Mouse (Mus musculus): ENCODE data around the gene Acod1. TPM values are rescaled to one million over a fixed set of nuclear protein-coding genes. Genes with fewer than 3 reads are reported as not detected.

Acod1 gene
- 0.13 TPM in 1 of 2 replicates, not detected in the other for polyA plus RNA-seq (2015; fragmentation: Nextera tagmentation; extraction: Ambion mirVana)

DNA sequence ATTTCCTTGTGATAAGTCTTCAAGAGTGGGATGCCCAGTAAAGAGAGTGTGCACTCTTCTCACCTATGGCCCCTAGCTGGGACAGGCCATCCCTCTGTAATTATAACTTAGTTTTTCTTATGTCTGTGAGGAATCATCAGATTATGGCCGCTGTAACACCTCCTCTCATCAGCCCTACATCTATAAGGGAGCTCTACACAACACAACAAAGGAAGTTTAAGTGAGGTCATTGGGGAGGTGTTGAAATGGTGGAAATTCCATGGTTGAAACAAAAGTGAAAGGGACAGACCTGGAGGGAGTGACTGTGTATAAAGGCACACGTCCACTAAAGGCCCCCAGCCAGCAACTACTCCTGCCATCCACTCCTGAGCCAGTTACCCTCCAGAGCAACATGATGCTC, at the start of gene Acod1:
Gene Acod1, plus strand, starts transcription at position 301 of the 400 bp plus-strand sequence.
- Histone ChIP-seq H3K4me3 (no peak within 1 kb of the TSS), H3K4me2 (no peak within 1 kb of the TSS), H3K4me1 (0 out of 2 replicates have a peak, but pooled peaks cover 3% of the 10 kb centered on the region), H3K27me3 (replicated peaks) (no peaks in the 10 kb centered on the region), H3K9me3 (no peaks in the 10 kb centered on the region), H3K27ac (replicated peaks) (no peak within 1 kb of the TSS), H3K36me3 (no peaks in the 10 kb centered on the region), H3K9ac (no peak within 1 kb of the TSS)
- no peak for ATAC-seq (ENCODE audit: extremely low read depth, insufficient number of reproducible peaks, low FRiP score, low TSS enrichment)
- WGBS: 63% methylated on average over 2 of the region's 2 CpGs

DNA sequence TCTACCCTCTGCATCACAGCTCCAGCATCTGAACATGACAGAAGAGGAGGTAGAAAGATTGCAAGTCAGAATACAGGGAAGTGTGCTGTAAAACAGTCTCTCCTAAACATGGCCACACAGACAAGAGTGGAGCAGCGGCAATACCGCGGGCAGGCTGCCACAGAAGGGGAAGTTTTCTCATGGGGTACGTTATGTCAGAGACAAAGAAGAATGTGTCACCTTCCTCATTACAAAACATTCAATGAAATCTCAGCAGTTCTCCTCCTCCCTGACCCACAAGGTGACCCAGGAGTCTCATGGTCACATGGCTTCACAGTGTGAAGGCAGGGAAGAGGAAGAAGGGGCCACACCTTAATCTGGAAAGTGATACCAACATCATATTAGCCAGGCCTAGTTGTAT, 39.0 kb upstream of the Acod1 start:
- ATAC-seq (ENCODE audit: extremely low read depth, insufficient number of reproducible peaks, low FRiP score, low TSS enrichment): no peak
- Histone ChIP-seq H3K4me2 (no peak overlapping the region), H3K36me3 (no peaks in the 10 kb centered on the region), H3K27me3 (replicated peaks) (no peaks in the 10 kb centered on the region), H3K9ac (no peak overlapping the region), H3K4me3 (no peak overlapping the region), H3K4me1 (no peaks in the 10 kb centered on the region), H3K27ac (replicated peaks) (no peak overlapping the region), H3K9me3 (no peaks in the 10 kb centered on the region)
- 79% methylated on average over 4 of the region's 4 CpGs for WGBS

DNA sequence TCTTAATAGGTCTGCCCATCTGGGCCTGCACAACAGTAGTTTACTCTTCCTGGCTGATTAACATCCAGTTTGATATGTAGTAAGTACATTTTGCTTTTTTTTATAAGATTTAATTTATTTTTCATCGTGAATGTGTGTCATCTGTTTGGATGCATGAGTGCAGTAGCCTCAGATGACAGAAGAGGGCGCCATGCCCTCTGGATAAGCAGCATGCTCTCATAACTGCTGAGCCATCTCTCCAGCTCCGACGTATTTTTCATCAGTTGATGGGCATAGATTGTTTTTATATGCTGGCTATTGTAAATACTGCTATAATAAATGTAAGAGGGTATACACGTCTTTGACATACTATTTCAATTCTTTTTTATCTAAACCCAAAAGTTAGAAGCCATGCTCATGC, 35.0 kb upstream of the Acod1 start:
- Histone ChIP-seq H3K4me2 (no peak overlapping the region), H3K36me3 (no peaks in the 10 kb centered on the region), H3K27me3 (replicated peaks) (no peaks in the 10 kb centered on the region), H3K9me3 (no peaks in the 10 kb centered on the region), H3K4me1 (no peaks in the 10 kb centered on the region), H3K27ac (replicated peaks) (no peak overlapping the region), H3K4me3 (no peak overlapping the region), H3K9ac (no peak overlapping the region)
- WGBS: 33% methylated on average over 5 of the region's 5 CpGs
- ATAC-seq (ENCODE audit: extremely low read depth, insufficient number of reproducible peaks, low FRiP score, low TSS enrichment): no peak

DNA sequence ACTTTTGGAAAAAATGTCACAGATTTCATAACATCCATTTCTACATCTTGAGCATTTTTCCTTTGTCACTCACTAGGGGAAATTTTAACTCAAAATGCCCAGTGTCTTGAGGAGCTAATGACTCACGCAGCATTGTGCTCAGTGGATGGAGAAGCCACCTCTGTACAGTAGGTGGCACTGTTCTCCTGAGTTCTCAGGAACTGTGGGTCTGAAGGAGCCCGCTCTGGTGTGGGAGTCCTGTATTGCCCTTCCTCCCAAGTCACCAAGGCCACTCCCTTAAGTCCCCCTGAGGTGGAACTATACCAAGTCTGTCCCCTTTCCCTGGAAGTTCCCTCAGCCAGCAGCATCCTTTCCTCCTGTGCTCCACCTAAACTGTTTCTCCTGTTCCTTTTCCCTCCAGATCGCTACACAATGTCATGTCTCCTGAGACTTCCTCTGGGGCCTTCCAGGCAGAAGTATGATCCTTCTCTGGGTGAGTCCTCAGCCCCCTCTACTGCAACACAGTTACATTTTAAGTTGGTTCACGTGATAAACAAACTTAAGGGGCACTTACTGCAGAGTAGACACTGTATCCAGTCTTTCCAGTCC, 34.1 kb upstream of the Acod1 start:
- ATAC-seq (ENCODE audit: extremely low read depth, insufficient number of reproducible peaks, low FRiP score, low TSS enrichment): peak; percentile 46; the same call in 1 of the 2 replicates
- H3K27ac ChIP-seq (replicated peaks): no peak overlapping the region
- H3K27me3 ChIP-seq (replicated peaks): no peaks in the 10 kb centered on the region
- 26% methylated on average over 4 of the region's 4 CpGs for WGBS
- no peak overlapping the region for H3K4me2 ChIP-seq
- H3K4me3 ChIP-seq: no peak overlapping the region
- H3K9ac ChIP-seq: no peak overlapping the region
- no peaks in the 10 kb centered on the region for H3K36me3 ChIP-seq
- no peaks in the 10 kb centered on the region for H3K4me1 ChIP-seq
- H3K9me3 ChIP-seq: no peaks in the 10 kb centered on the region

DNA sequence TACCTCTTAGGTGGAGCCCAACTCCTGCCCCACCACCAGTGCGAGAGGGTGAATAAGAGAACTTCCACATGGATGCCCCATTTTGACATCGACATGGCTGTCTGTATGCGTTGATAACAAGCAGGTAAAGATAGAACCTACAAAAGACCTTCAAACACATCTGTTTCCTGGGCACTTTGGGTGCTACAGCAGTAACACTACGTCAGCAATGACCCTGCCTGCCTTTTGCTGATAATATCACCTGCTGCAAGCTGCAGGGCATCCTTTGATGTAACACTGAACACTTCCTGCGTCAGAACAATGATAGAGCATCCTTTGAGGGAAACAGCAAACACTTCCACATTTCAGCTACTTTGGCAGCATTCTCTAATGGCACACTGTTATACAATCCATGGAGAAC, 29.8 kb upstream of the Acod1 start:
- no peaks in the 10 kb centered on the region; the same call in 1 of the 2 replicates for H3K4me1 ChIP-seq
- H3K9ac ChIP-seq: no peak overlapping the region
- no peaks in the 10 kb centered on the region for H3K27me3 ChIP-seq (replicated peaks)
- no peak overlapping the region for H3K4me3 ChIP-seq
- 47% methylated on average over 5 of the region's 5 CpGs for WGBS
- H3K4me2 ChIP-seq: no peak overlapping the region
- H3K36me3 ChIP-seq: no peaks in the 10 kb centered on the region
- no peak for ATAC-seq (ENCODE audit: extremely low read depth, insufficient number of reproducible peaks, low FRiP score, low TSS enrichment)
- H3K27ac ChIP-seq (replicated peaks): no peak overlapping the region
- H3K9me3 ChIP-seq: no peaks in the 10 kb centered on the region

DNA sequence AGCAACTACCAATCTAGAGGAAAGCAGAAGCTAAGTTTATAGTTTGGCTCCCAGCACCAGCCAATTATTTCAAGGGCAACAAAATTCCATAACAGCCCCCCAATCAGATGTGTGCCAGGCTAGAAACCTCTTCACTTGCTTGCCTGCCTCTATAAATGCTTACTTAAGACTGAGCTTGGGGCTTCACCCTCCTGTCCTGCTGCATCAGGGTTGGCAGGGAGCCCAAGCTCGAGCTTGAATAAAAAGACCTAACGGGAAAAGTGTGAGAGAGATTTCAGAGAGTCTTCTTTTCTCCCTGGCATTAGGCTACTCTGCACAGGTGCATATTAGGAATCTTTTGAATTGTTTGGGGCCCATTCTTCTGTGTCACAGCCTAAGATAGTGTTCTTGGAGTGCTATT, 26.7 kb upstream of the Acod1 start:
- Histone ChIP-seq H3K4me2 (no peak overlapping the region), H3K4me1 (no peaks in the 10 kb centered on the region; the same call in 1 of the 2 replicates), H3K4me3 (no peak overlapping the region), H3K9ac (no peak overlapping the region), H3K27ac (replicated peaks) (no peak overlapping the region), H3K27me3 (replicated peaks) (no peaks in the 10 kb centered on the region), H3K36me3 (no peaks in the 10 kb centered on the region), H3K9me3 (no peaks in the 10 kb centered on the region)
- ATAC-seq (ENCODE audit: extremely low read depth, insufficient number of reproducible peaks, low FRiP score, low TSS enrichment): no peak
- 45% methylated on average over 2 of the region's 2 CpGs for WGBS

DNA sequence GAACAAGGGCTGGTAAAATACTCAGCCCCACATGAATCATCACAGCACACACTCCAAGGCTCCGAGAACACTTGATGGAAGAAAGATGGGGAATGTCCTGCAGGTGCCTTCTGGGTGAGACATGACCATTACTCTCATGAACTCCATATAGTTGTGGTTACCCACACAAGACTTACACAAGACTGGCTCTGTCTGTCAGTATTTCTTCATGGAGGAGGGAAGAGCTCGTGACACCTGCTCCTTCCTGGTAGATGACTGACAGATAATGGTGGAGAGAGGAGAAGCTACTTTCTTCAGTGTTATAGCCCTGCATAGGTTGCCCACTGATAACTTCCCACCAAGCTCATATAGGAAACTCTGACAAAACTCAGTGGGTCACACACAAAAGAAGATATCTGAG, 17.6 kb upstream of the Acod1 start:
- peaks cover 2% of the 10 kb centered on the region; the same call in 1 of the 2 replicates for H3K4me1 ChIP-seq
- no peaks in the 10 kb centered on the region for H3K27me3 ChIP-seq (replicated peaks)
- no peak overlapping the region for H3K4me3 ChIP-seq
- H3K36me3 ChIP-seq: no peaks in the 10 kb centered on the region
- WGBS: 63% methylated on average over 2 of the region's 2 CpGs
- no peak overlapping the region for H3K27ac ChIP-seq (replicated peaks)
- no peak overlapping the region for H3K4me2 ChIP-seq
- ATAC-seq (ENCODE audit: extremely low read depth, insufficient number of reproducible peaks, low FRiP score, low TSS enrichment): no peak
- H3K9ac ChIP-seq: no peak overlapping the region
- no peaks in the 10 kb centered on the region for H3K9me3 ChIP-seq

DNA sequence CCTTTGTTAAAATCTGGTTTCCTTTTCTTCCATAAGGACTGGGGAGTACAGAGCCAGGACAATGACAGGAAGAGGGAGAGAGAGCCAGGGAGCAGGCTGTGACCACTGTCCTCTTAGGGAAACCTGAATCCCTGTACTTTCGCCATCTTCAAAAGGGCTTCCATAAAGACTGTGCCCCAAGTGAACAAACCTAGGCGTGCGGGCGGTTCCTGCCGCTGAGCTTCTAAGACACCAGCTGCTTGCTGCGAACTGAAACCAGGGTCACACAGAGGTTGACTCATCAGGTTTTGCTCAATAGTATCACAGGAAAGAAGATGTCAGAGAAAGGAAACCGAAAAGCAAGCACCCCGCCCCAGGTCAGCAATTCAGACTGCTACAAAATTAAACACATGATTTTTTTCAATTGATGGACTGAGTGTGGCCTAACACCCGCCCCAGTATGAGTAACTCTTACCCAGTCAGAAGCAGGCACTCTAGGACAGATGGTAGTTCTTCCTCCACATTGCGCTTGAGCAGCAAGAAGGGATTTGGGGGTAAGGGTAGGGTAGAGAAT, 13.4 kb upstream of the Acod1 start:
- Histone ChIP-seq H3K4me3 (no peak overlapping the region), H3K36me3 (no peaks in the 10 kb centered on the region), H3K9me3 (no peaks in the 10 kb centered on the region), H3K4me2 (0 out of 2 replicates have a peak overlapping the region, but pooled peaks have one; percentile 13), H3K27me3 (replicated peaks) (no peaks in the 10 kb centered on the region), H3K27ac (replicated peaks) (peak overlapping the region; percentile 70), H3K4me1 (peaks cover 2% of the 10 kb centered on the region; the same call in 1 of the 2 replicates), H3K9ac (no peak overlapping the region)
- WGBS: 60% methylated on average over 10 of the region's 10 CpGs
- peak; percentile 54 for ATAC-seq (ENCODE audit: extremely low read depth, insufficient number of reproducible peaks, low FRiP score, low TSS enrichment)

DNA sequence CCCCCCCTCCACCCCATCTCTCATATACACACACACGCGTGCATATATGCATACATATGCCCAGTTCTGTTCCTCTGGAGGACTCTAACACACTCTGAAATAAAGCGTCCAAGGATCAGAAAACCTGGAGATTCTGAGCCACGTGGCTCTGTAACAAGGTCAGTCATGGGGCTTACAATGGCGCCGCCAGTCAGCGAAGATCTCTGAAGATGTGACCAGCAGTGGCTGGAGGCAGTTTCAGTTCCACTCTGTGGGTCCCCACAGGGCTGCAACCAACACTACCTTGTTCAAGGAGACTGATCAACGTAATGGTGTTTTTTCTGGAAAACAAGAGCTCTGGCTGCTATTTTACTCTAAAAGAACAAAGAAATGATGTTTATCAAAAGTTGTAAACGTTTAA, 12.7 kb upstream of the Acod1 start:
- no peak overlapping the region for H3K4me2 ChIP-seq

DNA sequence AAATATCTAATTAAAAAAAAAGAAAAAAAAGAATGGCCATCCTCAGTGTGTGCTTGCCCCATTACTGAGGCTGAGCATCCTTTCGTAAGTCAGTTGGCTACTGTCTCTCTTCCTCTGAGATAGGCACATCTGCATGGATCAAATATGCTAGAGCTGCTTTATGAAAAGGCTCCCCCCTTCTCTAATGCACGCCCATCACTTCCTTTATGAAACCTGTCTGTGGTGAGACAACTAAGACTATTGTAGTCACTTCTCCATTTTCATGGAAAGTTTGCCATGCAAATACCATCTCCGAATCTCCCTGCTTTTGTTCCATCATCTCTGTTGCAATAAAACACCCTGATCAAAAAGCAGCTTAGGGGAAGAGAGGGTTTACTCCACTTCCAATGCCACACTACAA, 9.8 kb upstream of the Acod1 start:
- no peak overlapping the region for H3K4me3 ChIP-seq
- WGBS: 73% methylated on average over 3 of the region's 3 CpGs
- no peaks in the 10 kb centered on the region for H3K36me3 ChIP-seq
- H3K4me1 ChIP-seq: peaks cover 2% of the 10 kb centered on the region; the same call in 1 of the 2 replicates
- no peak overlapping the region for H3K4me2 ChIP-seq
- no peak overlapping the region for H3K27ac ChIP-seq (replicated peaks)
- ATAC-seq (ENCODE audit: extremely low read depth, insufficient number of reproducible peaks, low FRiP score, low TSS enrichment): no peak
- no peak overlapping the region for H3K9ac ChIP-seq
- no peaks in the 10 kb centered on the region for H3K9me3 ChIP-seq
- no peaks in the 10 kb centered on the region for H3K27me3 ChIP-seq (replicated peaks)

More for the DNA sequence above, 12.7 kb upstream of the Acod1 start:
- whole genome bisulfite sequencing: 78% methylated on average over 9 of the region's 9 CpGs
- Histone ChIP-seq H3K4me3 (no peak overlapping the region), H3K27me3 (replicated peaks) (no peaks in the 10 kb centered on the region), H3K27ac (replicated peaks) (no peak overlapping the region), H3K9me3 (no peaks in the 10 kb centered on the region), H3K4me1 (peaks cover 2% of the 10 kb centered on the region; the same call in 1 of the 2 replicates), H3K9ac (no peak overlapping the region), H3K36me3 (no peaks in the 10 kb centered on the region)
- no peak for ATAC-seq (ENCODE audit: extremely low read depth, insufficient number of reproducible peaks, low FRiP score, low TSS enrichment)

DNA sequence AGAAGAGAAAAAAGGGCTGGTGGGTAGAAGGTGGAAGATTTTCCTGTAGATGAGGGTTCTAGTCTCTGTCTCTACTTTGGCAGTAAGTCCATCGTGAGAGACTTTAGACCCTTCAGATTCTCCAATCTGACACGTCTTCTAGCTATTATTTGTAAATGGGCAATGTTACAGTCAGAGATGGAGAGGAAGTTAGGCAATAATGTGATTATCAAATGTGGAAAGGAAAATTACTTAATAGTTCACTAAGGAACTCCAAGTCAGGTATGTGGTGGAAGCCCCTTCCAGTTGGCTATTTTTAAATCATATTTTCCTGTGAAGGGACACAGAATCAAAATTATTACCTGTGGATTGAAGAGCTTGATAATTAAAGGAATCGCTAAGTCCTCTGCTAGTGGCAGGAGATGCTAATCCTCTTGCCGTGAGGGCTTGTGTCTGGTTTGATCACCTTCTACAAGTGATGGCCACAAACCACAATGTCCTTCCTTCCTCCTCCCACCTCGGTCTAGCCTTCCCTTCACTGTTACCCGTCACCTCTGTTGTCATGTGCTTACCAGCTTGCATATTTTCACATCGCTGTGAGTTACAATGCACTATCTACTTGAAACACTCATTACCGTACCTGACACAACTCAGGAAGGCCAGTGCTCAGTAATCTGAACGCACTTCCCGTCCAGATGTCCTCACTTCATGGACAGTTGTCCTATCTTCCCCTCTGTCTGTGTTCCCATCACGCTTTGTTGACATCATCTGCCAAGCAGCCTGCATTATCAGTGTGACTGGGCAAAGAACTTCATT, 1.7 kb downstream of the Acod1 start:
- Histone ChIP-seq H3K36me3 (no peaks in the 10 kb centered on the region), H3K4me1 (0 out of 2 replicates have a peak, but pooled peaks cover 3% of the 10 kb centered on the region), H3K4me3 (no peak overlapping the region), H3K9ac (no peak overlapping the region), H3K9me3 (no peaks in the 10 kb centered on the region), H3K4me2 (no peak overlapping the region), H3K27me3 (replicated peaks) (no peaks in the 10 kb centered on the region), H3K27ac (replicated peaks) (no peak overlapping the region)
- WGBS: 51% methylated on average over 11 of the region's 11 CpGs
- no peak for ATAC-seq (ENCODE audit: extremely low read depth, insufficient number of reproducible peaks, low FRiP score, low TSS enrichment)
